7 mouse cellular contexts compared by ENCODE assay signal in genomic region chr5:24329212-24329964, GRCm38 (mm10). TPM values are rescaled to one million over a fixed set of nuclear protein-coding genes. Genes with fewer than 3 reads are reported as not detected.
DNase-seq lines count a peak whose midpoint lies in the region; ATAC-seq lines count a peak whose summit lies in the region.

No protein-coding gene starts in this region.

- peak overlapping the region; percentile 51 for H3K27ac ChIP-seq in intestine, embryonic 14.5 days (ENCODE audit: low read depth)
- H3K27ac ChIP-seq in liver, embryonic 15.5 days (replicated peaks): no peak overlapping the region
- peak overlapping the region; percentile 74 for H3K27ac ChIP-seq in neural tube, embryonic 14.5 days (ENCODE audit: low read depth, low read length)

- WGBS in intestine, embryonic 14.5 days: 4% methylated on average over 26 of the region's 27 CpGs
- 6% methylated on average over 27 of the region's 27 CpGs for WGBS in liver, embryonic 15.5 days (ENCODE audit: insufficient replicate concordance)
- 3% methylated on average over 24 of the region's 27 CpGs for WGBS in neural tube, embryonic 14.5 days

- peak overlapping the region; percentile 54 for H3K4me2 ChIP-seq in intestine, embryonic 14.5 days (ENCODE audit: low read length)
- H3K4me2 ChIP-seq in liver, embryonic 15.5 days: peak overlapping the region; percentile 36
- H3K4me2 ChIP-seq in neural tube, embryonic 14.5 days (ENCODE audit: low read depth, low read length): peak overlapping the region; percentile 52

- peaks cover 37% of the 10 kb centered on the region for H3K36me3 ChIP-seq in intestine, embryonic 14.5 days (ENCODE audit: control insufficient read depth, insufficient read depth, low read length)
- no peaks in the 10 kb centered on the region for H3K36me3 ChIP-seq in liver, embryonic 15.5 days (replicated peaks)
- peaks cover 9% of the 10 kb centered on the region for H3K36me3 ChIP-seq in neural tube, embryonic 14.5 days (ENCODE audit: control insufficient read depth, insufficient read depth, low read length)

- peak; percentile 87 for DNase-seq in adrenal gland, postnatal 10 days
- peak; percentile 64 to 75 for DNase-seq in gastrocnemius, postnatal 4 days (ENCODE audit: low spot score in 2 of 2)
- no peak for DNase-seq in intestine, embryonic 14.5 days (ENCODE audit: low spot score)
- no peak for DNase-seq in frontal cortex, postnatal 25 days (ENCODE audit: low spot score in 2 of 2)

- peak; percentile 76 for ATAC-seq in common myeloid progenitor, adult 5-6 weeks (replicated peaks; ENCODE audit: low read depth, poor library complexity, severe bottlenecking)
- peak; percentile 82 for ATAC-seq in intestine, embryonic 14.5 days (replicated peaks; ENCODE audit: low FRiP score, low TSS enrichment, low read depth)
- ATAC-seq in liver, embryonic 15.5 days (ENCODE audit: insufficient read depth): no peak
- peak; percentile 90 for ATAC-seq in neural tube, embryonic 14.5 days (ENCODE audit: low read depth)

- H3K9me3 ChIP-seq in intestine, embryonic 14.5 days (ENCODE audit: control insufficient read depth, low read length): no peaks in the 10 kb centered on the region
- no peaks in the 10 kb centered on the region for H3K9me3 ChIP-seq in liver, embryonic 15.5 days (replicated peaks)
- no peaks in the 10 kb centered on the region for H3K9me3 ChIP-seq in neural tube, embryonic 14.5 days (ENCODE audit: control insufficient read depth, low read length)

- no peaks in the 10 kb centered on the region; the same call in 1 of the 2 replicates for H3K27me3 ChIP-seq in intestine, embryonic 14.5 days (replicated peaks; ENCODE audit: control insufficient read depth, insufficient read depth, low read length)
- peaks cover 39% of the 10 kb centered on the region for H3K27me3 ChIP-seq in liver, embryonic 15.5 days
- no peaks in the 10 kb centered on the region for H3K27me3 ChIP-seq in neural tube, embryonic 14.5 days (ENCODE audit: control insufficient read depth, insufficient read depth, low read length)

- H3K9ac ChIP-seq in intestine, embryonic 14.5 days (ENCODE audit: low read length): peak overlapping the region; percentile 30; the same call in 1 of the 2 replicates
- no peak overlapping the region for H3K9ac ChIP-seq in liver, embryonic 15.5 days
- peak overlapping the region; percentile 48 for H3K9ac ChIP-seq in neural tube, embryonic 14.5 days (replicated peaks; ENCODE audit: low read depth, low read length)

- H3K4me3 ChIP-seq in intestine, embryonic 14.5 days (ENCODE audit: low read depth, low read length): peak overlapping the region; percentile 22
- no peak overlapping the region for H3K4me3 ChIP-seq in liver, embryonic 15.5 days (replicated peaks)
- peak overlapping the region; percentile 20; the same call in 1 of the 2 replicates for H3K4me3 ChIP-seq in neural tube, embryonic 14.5 days (ENCODE audit: low read depth, low read length)

- H3K4me1 ChIP-seq in intestine, embryonic 14.5 days (replicated peaks; ENCODE audit: control insufficient read depth, insufficient read depth, low read length): peaks cover 19% of the 10 kb centered on the region
- H3K4me1 ChIP-seq in liver, embryonic 15.5 days (replicated peaks): peaks cover 5% of the 10 kb centered on the region
- peaks cover 20% of the 10 kb centered on the region for H3K4me1 ChIP-seq in neural tube, embryonic 14.5 days (ENCODE audit: control insufficient read depth, insufficient read depth, low read length)

RNA-seq across cellular contexts. Expression of gene Kcnh2, which starts 22.0 kb away (rescaled TPM):
- total RNA-seq in adrenal gland, postnatal 10 days (2021): 10 to 100 TPM; 12.8 to 23.1 TPM
- total RNA-seq in common myeloid progenitor, adult 5-6 weeks (2017): 0.41 and 0.49 TPM in 2 replicates
- total RNA-seq in gastrocnemius, postnatal 4 days (2021): 10 to 100 TPM; 22.4 to 24.6 TPM
- polyA plus RNA-seq in intestine, embryonic 14.5 days (2014; fragmentation: Nextera tagmentation; extraction: Ambion mirVana): 9.0 and 11.2 TPM in 2 replicates
- polyA plus RNA-seq in liver, embryonic 15.5 days (2015; fragmentation: Nextera tagmentation; extraction: Ambion mirVana): 0.35 and 0.68 TPM in 2 replicates
- 13.6 and 17.0 TPM in 2 replicates for polyA plus RNA-seq in neural tube, embryonic 14.5 days (2014; fragmentation: Nextera tagmentation; extraction: Ambion mirVana)

RNA-seq across cellular contexts. Expression of gene Nos3, which starts 35.2 kb away (rescaled TPM):
- 10 to 100 TPM; 16.3 to 16.6 TPM for total RNA-seq in adrenal gland, postnatal 10 days (2021)
- total RNA-seq in common myeloid progenitor, adult 5-6 weeks (2017): 0.05 TPM in 1 of 2 replicates, not detected in the other
- 10 to 100 TPM; 10.4 to 11.7 TPM for total RNA-seq in gastrocnemius, postnatal 4 days (2021)
- polyA plus RNA-seq in intestine, embryonic 14.5 days (2014; fragmentation: Nextera tagmentation; extraction: Ambion mirVana): 6.6 and 6.8 TPM in 2 replicates
- polyA plus RNA-seq in liver, embryonic 15.5 days (2015; fragmentation: Nextera tagmentation; extraction: Ambion mirVana): 2.1 and 2.5 TPM in 2 replicates
- polyA plus RNA-seq in neural tube, embryonic 14.5 days (2014; fragmentation: Nextera tagmentation; extraction: Ambion mirVana): 4.2 and 9.6 TPM in 2 replicates

Comparison
In these comparisons a context has a peak if more than half of its experiments do, and no peak if none do; other contexts are left out.
1. DNase-seq: peak in adrenal gland, postnatal 10 days (single experiment) and gastrocnemius, postnatal 4 days (2 of 2); none in intestine, embryonic 14.5 days (single experiment) and frontal cortex, postnatal 25 days (0 of 2).
2. RNA of gene Nos3, which starts 35.2 kb away (total RNA-seq): 16.3 to 16.6 TPM in adrenal gland, postnatal 10 days and 10.4 to 11.7 TPM in gastrocnemius, postnatal 4 days; 0.05 TPM in common myeloid progenitor, adult 5-6 weeks; every median in the first group is over 10 times any median in the second.
3. Peak in every context shown above with its lines, with median percentiles within 50 percentile points of each other: H3K4me2 ChIP-seq.